Mouse (Mus musculus) forebrain, embryonic 14.5 days (tissue): Measurements from ENCODE around the gene E130218I03Rik. TPM values are rescaled to one million over a fixed set of nuclear protein-coding genes. Genes with fewer than 3 reads are reported as not detected.
"Not testable (repeated sequence)": the region's sequence is repeated elsewhere in the genome, so short reads cannot be mapped to it uniquely, and the experiment has no call there.

Experiments
- ATAC-seq: fragments of 200-750 bp; cut with Nextera tagmentation; 2 replicates; pipeline ENCODE4 v1.8.0; 2017; ENCODE audit warnings: mild to moderate bottlenecking, moderate library complexity
- DNase-seq: peaks from one replicate; pipeline ENCODE4 v3.0.0-alpha.2; 2015; ENCODE audit warnings: low spot score
- H3K27ac ChIP-seq: fragments of 300-500 bp; sonication (generic); 2 replicates; pipeline ENCODE4 v1.5.1; 2014; ENCODE audit warnings: low read depth, mild to moderate bottlenecking, control low read depth, low read length, moderate library complexity
- H3K27me3 ChIP-seq: fragments of 300-500 bp; sonication (generic); replicated peaks from 2 replicates; pipeline ENCODE4 v1.6.1; 2014; ENCODE audit warnings: low read length, control low read depth, mixed read lengths; ENCODE audit not compliant: control insufficient read depth, insufficient read depth
- H3K36me3 ChIP-seq: fragments of 300-500 bp; sonication (generic); 2 replicates; pipeline ENCODE4 v1.6.1; 2014; ENCODE audit warnings: low read length, control low read depth; ENCODE audit not compliant: control insufficient read depth, insufficient read depth
- H3K4me1 ChIP-seq: fragments of 300-500 bp; sonication (generic); 2 replicates; pipeline ENCODE4 v1.6.1; 2014; ENCODE audit warnings: antibody characterized with exemption, low read length, control low read depth; ENCODE audit not compliant: control insufficient read depth, insufficient read depth
- H3K4me2 ChIP-seq: fragments of 300-500 bp; sonication (generic); 2 replicates; pipeline ENCODE4 v1.6.1; 2014; ENCODE audit warnings: mild to moderate bottlenecking, control low read depth, low read length
- H3K4me3 ChIP-seq: fragments of 300-500 bp; sonication (generic); 2 replicates; pipeline ENCODE4 v1.5.1; 2014; ENCODE audit warnings: low read depth, low read length, control low read depth
- H3K9ac ChIP-seq: fragments of 300-500 bp; sonication (generic); 2 replicates; pipeline ENCODE4 v1.6.1; 2014; ENCODE audit warnings: mild to moderate bottlenecking, low read length, control low read depth, moderate library complexity
- H3K9me3 ChIP-seq: fragments of 300-500 bp; sonication (generic); replicated peaks from 2 replicates; pipeline ENCODE4 v1.6.1; 2016; ENCODE audit warnings: low read length, control low read depth, mixed read lengths; ENCODE audit not compliant: control insufficient read depth
- WGBS: fragments of 180-500 bp; shearing (Covaris S2); extraction: QIAGEN DNeasy Blood & Tissue Kit; methylation state at CpG from one replicate; pipeline ENCODE4 v1.1.7; 2014; 5-methylcytosine and 5-hydroxymethylcytosine counted together
- polyA plus RNA-seq: library from polyadenylated mRNA; unstranded; fragments of >200 nt; fragmentation: Nextera tagmentation; extraction: Ambion mirVana; gene quantifications from 2 replicates; pipeline ENCODE4 v1.2.1, GENCODE M21; 2014

E130218I03Rik gene
- polyA plus RNA-seq, 1 experiment from 2014 or later: 0.17 TPM

DNA sequence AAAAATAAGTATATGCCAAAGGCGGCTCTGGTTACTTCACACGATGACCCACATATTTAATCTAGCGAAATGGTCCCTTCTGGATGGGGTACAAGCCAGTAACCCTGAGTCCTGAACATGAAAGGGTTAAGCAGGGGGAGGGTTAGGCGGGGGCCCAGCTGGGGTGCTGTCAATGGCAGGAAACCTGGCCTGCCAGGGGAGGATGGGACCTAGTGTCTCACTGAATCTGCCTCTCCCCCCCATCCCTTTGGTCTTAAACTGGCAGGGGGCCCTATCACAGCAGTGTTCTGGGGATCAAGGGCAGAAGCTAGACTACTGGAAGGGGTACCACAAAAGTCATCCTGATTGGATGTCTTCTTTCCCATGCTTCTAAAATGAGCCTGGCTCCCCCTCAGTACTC is 12.4 kb downstream of the E130218I03Rik start:
- no peaks in the 10 kb centered on the region for H3K9me3 ChIP-seq
- ATAC-seq (no peak), DNase-seq (no peak)
- H3K36me3 ChIP-seq: no peaks in the 10 kb centered on the region
- WGBS: 31% methylated on average over 4 of the region's 4 CpGs
- H3K4me1 ChIP-seq: peaks cover 7% of the 10 kb centered on the region
- H3K9ac ChIP-seq: no peak overlapping the region
- no peak overlapping the region for H3K4me3 ChIP-seq
- no peak overlapping the region for H3K4me2 ChIP-seq
- no peak overlapping the region for H3K27ac ChIP-seq
- peaks cover 45% of the 10 kb centered on the region for H3K27me3 ChIP-seq

GRCm38 (mm10) chr4:134256407-134257197 is 13.1 kb downstream of the E130218I03Rik start:
- Histone ChIP-seq H3K36me3 (no peaks in the 10 kb centered on the region), H3K9me3 (no peaks in the 10 kb centered on the region), H3K4me1 (peaks cover 3% of the 10 kb centered on the region), H3K4me2 (no peak overlapping the region), H3K27me3 (peaks cover 38% of the 10 kb centered on the region), H3K9ac (0 out of 2 replicates have a peak overlapping the region, but pooled peaks have one; percentile 8), H3K27ac (no peak overlapping the region), H3K4me3 (no peak overlapping the region)
- 19% methylated on average over 17 of the region's 19 CpGs for WGBS
- no peak for DNase-seq
- ATAC-seq: no peak

DNA sequence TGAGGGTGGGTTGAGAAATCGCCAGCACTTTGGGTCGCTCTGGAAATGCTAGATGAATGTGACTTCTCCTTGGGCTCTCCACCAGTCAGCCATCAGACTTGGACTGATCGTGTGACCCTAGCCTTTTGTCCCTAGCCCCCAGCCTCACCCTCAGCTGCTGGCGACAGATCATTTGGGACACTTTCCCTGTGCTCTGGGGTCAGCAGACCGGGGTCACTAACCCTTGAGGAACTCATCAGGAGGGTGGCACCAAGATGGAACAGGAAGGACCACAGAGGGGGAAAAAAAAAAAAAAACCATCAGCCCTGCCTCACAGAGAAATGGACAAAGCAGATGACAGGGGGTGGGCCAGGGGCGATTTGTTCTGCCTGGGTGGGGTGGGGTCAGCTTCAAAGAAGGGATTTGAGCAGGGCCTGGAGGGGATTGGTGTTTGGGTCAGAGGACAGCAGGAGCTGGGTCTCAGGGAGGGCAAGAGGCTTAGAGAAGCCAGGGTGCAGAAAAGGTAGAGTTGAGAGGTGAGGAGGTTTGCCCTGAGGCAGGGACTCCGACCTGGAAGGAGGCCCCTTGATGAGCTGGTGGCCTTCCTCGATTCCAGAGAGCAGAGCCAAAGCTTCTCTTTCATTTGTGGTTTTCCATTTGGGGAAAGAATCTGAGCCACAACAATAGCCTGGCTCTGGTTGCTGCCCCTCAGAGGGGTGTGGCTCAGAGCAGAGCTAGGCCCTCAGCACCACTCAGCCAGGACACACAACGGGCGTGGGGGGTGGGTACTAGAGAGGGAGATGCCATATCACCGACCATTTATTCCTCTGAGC is 13.9 kb downstream of the E130218I03Rik start:
- Histone ChIP-seq H3K4me2 (no peak overlapping the region), H3K9ac (no peak overlapping the region), H3K36me3 (no peaks in the 10 kb centered on the region), H3K27me3 (peaks cover 30% of the 10 kb centered on the region), H3K9me3 (no peaks in the 10 kb centered on the region), H3K4me3 (no peak overlapping the region), H3K4me1 (peaks cover 3% of the 10 kb centered on the region), H3K27ac (no peak overlapping the region)
- WGBS: 8% methylated on average over 11 of the region's 11 CpGs
- DNase-seq (no peak), ATAC-seq (no peak)

GRCm38 (mm10) chr4:134258354-134258753 is 14.9 kb downstream of the E130218I03Rik start:
- no peak overlapping the region for H3K9ac ChIP-seq
- peaks cover 3% of the 10 kb centered on the region for H3K4me1 ChIP-seq
- no peak overlapping the region for H3K27ac ChIP-seq
- 64% methylated on average over 11 of the region's 11 CpGs for whole genome bisulfite sequencing
- no peaks in the 10 kb centered on the region for H3K9me3 ChIP-seq
- ATAC-seq: no peak
- DNase-seq: no peak
- no peaks in the 10 kb centered on the region for H3K36me3 ChIP-seq
- H3K4me2 ChIP-seq: no peak overlapping the region
- peaks cover 21% of the 10 kb centered on the region for H3K27me3 ChIP-seq
- no peak overlapping the region for H3K4me3 ChIP-seq

- Histone ChIP-seq H3K4me3 (no peak overlapping the region), H3K9me3 (no peaks in the 10 kb centered on the region), H3K27ac (no peak overlapping the region), H3K4me2 (no peak overlapping the region), H3K4me1 (no peaks in the 10 kb centered on the region), H3K36me3 (no peaks in the 10 kb centered on the region), H3K9ac (no peak overlapping the region), H3K27me3 (no peaks in the 10 kb centered on the region)
- peak; percentile 47 for DNase-seq
- no peak for ATAC-seq
- 36% methylated on average over 6 of the region's 6 CpGs for WGBS
Measured at GRCm38 (mm10) chr4:134263191-134263590, 19.7 kb downstream of the E130218I03Rik start.

DNA sequence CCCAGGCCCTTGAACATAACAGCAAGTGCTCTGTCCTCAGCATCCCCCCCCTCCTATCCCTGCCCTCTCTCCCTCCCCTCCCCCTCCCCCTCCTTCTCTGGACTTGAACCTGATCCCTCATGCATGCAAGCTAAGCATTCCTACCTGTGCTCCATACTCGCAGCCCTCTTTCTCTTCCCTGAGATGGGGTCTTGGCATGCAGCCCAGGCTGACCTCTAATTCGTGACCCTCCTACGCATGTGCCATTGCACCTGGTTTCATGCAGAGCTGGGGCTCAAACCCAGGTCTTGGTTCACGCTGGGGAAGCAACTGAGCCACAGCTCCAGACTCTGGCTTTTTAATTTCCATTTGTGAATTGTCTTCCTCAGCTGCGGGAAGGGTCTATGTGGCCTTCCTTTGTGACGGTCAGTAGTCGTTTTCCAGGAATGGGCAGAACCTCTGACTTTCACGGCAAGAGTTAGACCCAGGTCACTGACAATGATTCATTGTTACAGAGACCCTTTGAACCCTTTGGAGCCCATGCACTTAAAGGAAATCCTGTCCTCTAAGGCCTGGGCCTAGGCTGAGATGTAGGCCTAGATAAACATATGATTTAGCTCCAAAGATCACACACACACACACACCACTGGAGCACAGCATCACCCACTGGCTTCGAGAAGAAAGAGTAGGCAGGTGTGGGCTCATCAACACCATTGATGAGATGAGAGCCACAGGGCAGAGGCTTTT is 22.6 kb downstream of the E130218I03Rik start:
- no peak overlapping the region for H3K4me2 ChIP-seq
- H3K27ac ChIP-seq: no peak overlapping the region
- H3K4me3 ChIP-seq: no peak overlapping the region
- H3K36me3 ChIP-seq: no peaks in the 10 kb centered on the region
- no peak for ATAC-seq
- no peak for DNase-seq
- H3K27me3 ChIP-seq: no peaks in the 10 kb centered on the region
- WGBS: 69% methylated on average over 9 of the region's 9 CpGs
- no peak overlapping the region for H3K9ac ChIP-seq
- no peaks in the 10 kb centered on the region for H3K9me3 ChIP-seq
- H3K4me1 ChIP-seq: no peaks in the 10 kb centered on the region

- H3K27ac ChIP-seq: no peak overlapping the region
- H3K9me3 ChIP-seq: no peaks in the 10 kb centered on the region
- DNase-seq: no peak
- WGBS: 86% methylated on average over 19 of the region's 19 CpGs
- no peak overlapping the region for H3K9ac ChIP-seq
- H3K4me2 ChIP-seq: no peak overlapping the region
- H3K4me3 ChIP-seq: no peak overlapping the region
- H3K27me3 ChIP-seq: no peaks in the 10 kb centered on the region
- no peaks in the 10 kb centered on the region for H3K36me3 ChIP-seq
- no peak for ATAC-seq
- H3K4me1 ChIP-seq: no peaks in the 10 kb centered on the region
Measured at GRCm38 (mm10) chr4:134268102-134268655, 24.7 kb downstream of the E130218I03Rik start.

DNA sequence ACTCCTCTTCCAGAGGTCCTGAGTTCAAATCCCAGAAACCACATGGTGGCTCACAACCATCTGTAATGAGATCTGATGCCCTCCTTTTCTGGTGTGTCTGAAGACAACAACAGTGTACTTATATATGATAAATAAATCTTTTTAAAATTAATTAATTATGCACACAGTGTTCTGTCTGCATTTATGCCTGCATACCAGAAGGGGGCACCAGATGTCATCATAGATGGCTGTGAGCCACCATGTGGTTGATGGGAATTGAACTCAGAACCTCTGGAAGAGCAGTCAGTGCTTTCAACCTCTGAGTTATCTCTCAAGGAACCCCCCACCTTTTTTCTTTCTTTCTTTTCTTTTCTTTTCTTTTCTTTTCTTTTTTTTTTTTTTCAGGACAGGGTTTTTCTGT is 26.2 kb downstream of the E130218I03Rik start:
- not testable (repeated sequence) for H3K4me3 ChIP-seq, ATAC-seq, H3K4me1 ChIP-seq, H3K9ac ChIP-seq, H3K27ac ChIP-seq, H3K27me3 ChIP-seq, H3K9me3 ChIP-seq, H3K4me2 ChIP-seq, H3K36me3 ChIP-seq, DNase-seq
